Mouse (Mus musculus): ENCODE data around the gene P2rx5. TPM values are rescaled to one million over a fixed set of nuclear protein-coding genes. Genes with fewer than 3 reads are reported as not detected.
A peak's percentile ranks its signal among the peaks of the same experiment; 100 is the strongest.

P2rx5 gene
- polyA plus RNA-seq, 1 experiment, result 1.9 TPM

- H3K4me1 ChIP-seq (replicated peaks; ENCODE audit: control insufficient read depth, insufficient read depth, low read length), result peaks cover 3% of the 10 kb centered on the region
- H3K27me3 ChIP-seq (ENCODE audit: control insufficient read depth, insufficient read depth, low read length), result no peaks in the 10 kb centered on the region
- no peak within 1 kb of the TSS for H3K27ac ChIP-seq (ENCODE audit: control insufficient read depth, insufficient read depth, low read length)
- under 1% methylated on average over 22 of the region's 22 CpGs for WGBS
- H3K4me3 ChIP-seq (ENCODE audit: control insufficient read depth, insufficient read depth, low read length), result peak within 1 kb of the TSS; percentile 75
- TF ChIP-seq POLR2A (IDR thresholded peaks at IDR 0.05; ENCODE audit: control insufficient read depth, extremely low read depth, insufficient read depth, low read length, poor library complexity) (no peak), CTCF (IDR thresholded peaks at IDR 0.05; ENCODE audit: borderline replicate concordance, control insufficient read depth, extremely low read depth, insufficient read depth, low read length, poor library complexity) (no peak)
- no peak for DNase-seq
- H3K36me3 ChIP-seq (ENCODE audit: control insufficient read depth, insufficient read depth, low read length), result no peaks in the 10 kb centered on the region
Measured at GRCm38 (mm10) chr11:73198603-73199229, 38.5 kb downstream of the P2rx5 start, which contains the start of gene Ctns. TSS of gene Ctns (minus strand) at chr11:73199042.

GRCm38 (mm10) chr11:73199230-73199712, 39.0 kb downstream of the P2rx5 start, which contains the start of gene Shpk:
TSS of gene Shpk (plus strand) at chr11:73199460.
- Histone ChIP-seq H3K36me3 (ENCODE audit: control insufficient read depth, insufficient read depth, low read length) (no peaks in the 10 kb centered on the region), H3K4me1 (replicated peaks; ENCODE audit: control insufficient read depth, insufficient read depth, low read length) (peaks cover 3% of the 10 kb centered on the region), H3K27ac (ENCODE audit: control insufficient read depth, insufficient read depth, low read length) (no peak within 1 kb of the TSS), H3K4me3 (ENCODE audit: control insufficient read depth, insufficient read depth, low read length) (peak within 1 kb of the TSS; percentile 75), H3K27me3 (ENCODE audit: control insufficient read depth, insufficient read depth, low read length) (no peaks in the 10 kb centered on the region)
- under 1% methylated on average over 32 of the region's 32 CpGs for WGBS
- peak; percentile 96 for DNase-seq
- TF ChIP-seq CTCF (IDR thresholded peaks at IDR 0.05; ENCODE audit: borderline replicate concordance, control insufficient read depth, extremely low read depth, insufficient read depth, low read length, poor library complexity) (no peak), POLR2A (IDR thresholded peaks at IDR 0.05; ENCODE audit: control insufficient read depth, extremely low read depth, insufficient read depth, low read length, poor library complexity) (no peak)

GRCm38 (mm10) chr11:73199879-73200278, 39.7 kb downstream of the P2rx5 start:
- Histone ChIP-seq H3K4me1 (replicated peaks; ENCODE audit: control insufficient read depth, insufficient read depth, low read length) (peaks cover 3% of the 10 kb centered on the region), H3K27me3 (ENCODE audit: control insufficient read depth, insufficient read depth, low read length) (no peaks in the 10 kb centered on the region), H3K36me3 (ENCODE audit: control insufficient read depth, insufficient read depth, low read length) (no peaks in the 10 kb centered on the region), H3K4me3 (ENCODE audit: control insufficient read depth, insufficient read depth, low read length) (peak overlapping the region; percentile 75), H3K27ac (ENCODE audit: control insufficient read depth, insufficient read depth, low read length) (no peak overlapping the region)
- under 1% methylated on average over 12 of the region's 12 CpGs for WGBS
- DNase-seq, result peak; percentile 53
- TF ChIP-seq CTCF (IDR thresholded peaks at IDR 0.05; ENCODE audit: borderline replicate concordance, control insufficient read depth, extremely low read depth, insufficient read depth, low read length, poor library complexity) (no peak), POLR2A (IDR thresholded peaks at IDR 0.05; ENCODE audit: control insufficient read depth, extremely low read depth, insufficient read depth, low read length, poor library complexity) (no peak)

GRCm38 (mm10) chr11:73201021-73201420, 40.8 kb downstream of the P2rx5 start:
- Histone ChIP-seq H3K4me3 (ENCODE audit: control insufficient read depth, insufficient read depth, low read length) (no peak overlapping the region), H3K27ac (ENCODE audit: control insufficient read depth, insufficient read depth, low read length) (no peak overlapping the region), H3K4me1 (replicated peaks; ENCODE audit: control insufficient read depth, insufficient read depth, low read length) (peaks cover 3% of the 10 kb centered on the region), H3K27me3 (ENCODE audit: control insufficient read depth, insufficient read depth, low read length) (no peaks in the 10 kb centered on the region), H3K36me3 (ENCODE audit: control insufficient read depth, insufficient read depth, low read length) (no peaks in the 10 kb centered on the region)
- no peak for DNase-seq
- WGBS, result 92% methylated on average over 2 of the region's 2 CpGs
- TF ChIP-seq CTCF (IDR thresholded peaks at IDR 0.05; ENCODE audit: borderline replicate concordance, control insufficient read depth, extremely low read depth, insufficient read depth, low read length, poor library complexity) (no peak), POLR2A (IDR thresholded peaks at IDR 0.05; ENCODE audit: control insufficient read depth, extremely low read depth, insufficient read depth, low read length, poor library complexity) (no peak)

- no peak overlapping the region for H3K27ac ChIP-seq (ENCODE audit: control insufficient read depth, insufficient read depth, low read length)
- WGBS, result 65% methylated on average over 4 of the region's 4 CpGs
- peaks cover 3% of the 10 kb centered on the region for H3K4me1 ChIP-seq (replicated peaks; ENCODE audit: control insufficient read depth, insufficient read depth, low read length)
- no peak for TF ChIP-seq CTCF (IDR thresholded peaks at IDR 0.05; ENCODE audit: borderline replicate concordance, control insufficient read depth, extremely low read depth, insufficient read depth, low read length, poor library complexity)
- no peak overlapping the region for H3K4me3 ChIP-seq (ENCODE audit: control insufficient read depth, insufficient read depth, low read length)
- no peaks in the 10 kb centered on the region for H3K36me3 ChIP-seq (ENCODE audit: control insufficient read depth, insufficient read depth, low read length)
- DNase-seq, result no peak
- no peaks in the 10 kb centered on the region for H3K27me3 ChIP-seq (ENCODE audit: control insufficient read depth, insufficient read depth, low read length)
Measured at GRCm38 (mm10) chr11:73201597-73201996, 41.4 kb downstream of the P2rx5 start.

GRCm38 (mm10) chr11:73203895-73204294, 43.7 kb downstream of the P2rx5 start:
- Histone ChIP-seq H3K27ac (ENCODE audit: control insufficient read depth, insufficient read depth, low read length) (no peak overlapping the region), H3K36me3 (ENCODE audit: control insufficient read depth, insufficient read depth, low read length) (no peaks in the 10 kb centered on the region), H3K4me3 (ENCODE audit: control insufficient read depth, insufficient read depth, low read length) (no peak overlapping the region), H3K27me3 (ENCODE audit: control insufficient read depth, insufficient read depth, low read length) (no peaks in the 10 kb centered on the region), H3K4me1 (replicated peaks; ENCODE audit: control insufficient read depth, insufficient read depth, low read length) (no peaks in the 10 kb centered on the region)
- no peak for DNase-seq
- WGBS, result 97% methylated on average over 8 of the region's 8 CpGs
- TF ChIP-seq CTCF (IDR thresholded peaks at IDR 0.05; ENCODE audit: borderline replicate concordance, control insufficient read depth, extremely low read depth, insufficient read depth, low read length, poor library complexity) (no peak), POLR2A (IDR thresholded peaks at IDR 0.05; ENCODE audit: control insufficient read depth, extremely low read depth, insufficient read depth, low read length, poor library complexity) (no peak)
